20 mouse cellular contexts compared by ENCODE assay signal in genomic region chr7:38071065-38071464, GRCm38 (mm10). TPM values are rescaled to one million over a fixed set of nuclear protein-coding genes. Genes with fewer than 3 reads are reported as not detected.
DNase-seq lines count a peak whose midpoint lies in the region; ATAC-seq and TF ChIP-seq lines count a peak whose summit lies in the region.
"Had no signal": no experiment of that assay in that cellular context is flagged by ENCODE, and none has a peak within 500 bp of the region (broad histone marks: within the 10 kb centered on the region; RNA-seq: fewer than 3 reads in every experiment).

No protein-coding gene starts in this region.

- no peak overlapping the region for H3K27ac ChIP-seq in testis, adult 2 months (ENCODE audit: control insufficient read depth, insufficient read depth, low read depth, low read length)
- H3K27ac ChIP-seq: embryonic facial prominence, embryonic 10.5 days; forebrain, embryonic 13.5 days; heart, adult 2 months; hindbrain, embryonic 10.5 days; hindbrain, embryonic 15.5 days had no signal

- TF ChIP-seq CTCF in testis, adult 2 months (IDR thresholded peaks at IDR 0.05; ENCODE audit: control insufficient read depth, insufficient read depth, insufficient replicate concordance, low read depth, low read length) = no peak

- peaks cover 17% of the 10 kb centered on the region for H3K4me1 ChIP-seq in testis, adult 2 months (ENCODE audit: control insufficient read depth, insufficient read depth, low read length)

- no peak for TF ChIP-seq POLR2A in testis, adult 2 months (IDR thresholded peaks at IDR 0.05; ENCODE audit: control insufficient read depth, low read depth, low read length)

- peak; percentile 75 for ATAC-seq in frontal cortex, adult (ENCODE audit: low TSS enrichment)
- ATAC-seq: forebrain, embryonic 13.5 days; forebrain, postnatal 0 days had no signal

- H3K27me3 ChIP-seq in testis, adult 2 months (ENCODE audit: control insufficient read depth, insufficient read depth, low read length) = no peaks in the 10 kb centered on the region
- H3K27me3 ChIP-seq: hindbrain, embryonic 15.5 days had no signal

- no peak for DNase-seq in frontal cortex, postnatal 36 days (ENCODE audit: low spot score in 2 of 2)
- DNase-seq in testis, postnatal 10 days (ENCODE audit: low spot score) = no peak
- DNase-seq in brain, adult 2 months (ENCODE audit: low read depth, low spot score) = peak; percentile 61
- DNase-seq in spleen, postnatal 36 days (ENCODE audit: low spot score in 2 of 2) = no peak
- DNase-seq in spleen, postnatal 14 days (ENCODE audit: low spot score in 2 of 2) = no peak
- no peak for DNase-seq in kidney, postnatal 4 days
- DNase-seq: adrenal gland, postnatal 14 days; cerebellum, adult 2 months; cerebellum, postnatal 10 days; forebrain, postnatal 0 days; gastrocnemius, postnatal 36 days; heart, adult 2 months had no signal

- H3K4me3 ChIP-seq in testis, adult 2 months (ENCODE audit: control insufficient read depth, low read depth, low read length) = peak overlapping the region; percentile 19; the same call in 1 of the 2 replicates
- H3K4me3 ChIP-seq: embryonic facial prominence, embryonic 10.5 days; forebrain, embryonic 13.5 days; heart, adult 2 months; heart, embryonic 12.5 days; hindbrain, embryonic 10.5 days; hindbrain, embryonic 15.5 days had no signal

- H3K36me3 ChIP-seq in testis, adult 2 months (ENCODE audit: control insufficient read depth, insufficient read depth, low read length) = no peaks in the 10 kb centered on the region
- H3K36me3 ChIP-seq: embryonic facial prominence, embryonic 10.5 days; G1E; heart, embryonic 12.5 days; hindbrain, embryonic 10.5 days; hindbrain, embryonic 15.5 days had no signal

RNA-seq across cellular contexts. Expression of gene Ccne1, which starts 36.3 kb away (rescaled TPM):
- polyA plus RNA-seq in testis, adult 2 months (2012; rRNA removed) = 5.7 and 5.9 TPM in 2 replicates

RNA-seq across cellular contexts. Expression of gene Uri1, which starts 47.7 kb away (rescaled TPM):
- 50.4 and 59.4 TPM in 2 replicates for polyA plus RNA-seq in testis, adult 2 months (2012; rRNA removed)
